Mouse (Mus musculus): ENCODE measurements at regions not wholly inside any gene's neighbourhood (a gene's known extent, or its start where the extent isn't known, plus 50 kb on each side); places are given as distances from the start of the nearest gene placed in this dataset.

GRCm38 (mm10) chr2:48539465-48540055 is 274.3 kb upstream of the Acvr2a start:
- DNase-seq (ENCODE audit: low spot score), result no peak

DNA sequence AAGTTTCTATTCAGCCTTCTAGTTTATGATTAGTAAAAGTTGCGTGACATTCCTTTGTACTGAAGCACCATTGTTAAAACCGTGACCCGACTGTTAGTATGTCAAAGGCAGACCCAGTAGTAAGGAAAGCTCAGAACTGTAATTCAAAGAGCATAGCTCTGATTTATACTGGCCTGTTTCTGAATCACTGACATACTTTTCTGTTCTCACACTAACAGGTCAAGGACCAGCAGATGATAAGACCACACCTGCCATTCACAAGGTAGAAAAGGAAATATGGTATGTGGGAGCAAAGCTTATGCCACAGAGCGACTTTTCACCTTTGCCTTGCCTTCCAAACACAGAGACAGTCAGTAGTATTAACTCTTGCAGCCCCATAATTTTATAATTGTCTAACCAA is 269.5 kb upstream of the Acvr2a start:
- no peak for DNase-seq (ENCODE audit: low spot score)

DNA sequence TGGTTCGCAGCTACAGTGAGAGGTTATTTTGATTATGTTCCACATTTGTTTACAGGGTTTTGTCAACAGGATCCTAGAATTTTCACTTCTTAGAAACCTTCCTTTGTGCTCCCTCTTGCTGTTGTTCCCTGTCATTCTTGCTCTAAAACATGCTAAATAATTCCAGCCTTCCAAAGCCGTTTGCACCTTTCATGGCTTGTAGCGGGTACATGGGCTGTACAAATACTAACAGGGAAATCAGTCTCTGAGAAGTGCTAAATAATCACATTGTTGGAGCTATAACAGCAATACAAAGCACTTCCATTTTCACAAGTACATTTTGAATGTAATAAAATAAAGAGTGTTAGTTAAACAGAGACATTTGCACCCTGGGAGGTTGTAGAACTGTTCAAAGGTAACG is 268.8 kb upstream of the Acvr2a start:
- DNase-seq (ENCODE audit: low spot score), result no peak

DNA sequence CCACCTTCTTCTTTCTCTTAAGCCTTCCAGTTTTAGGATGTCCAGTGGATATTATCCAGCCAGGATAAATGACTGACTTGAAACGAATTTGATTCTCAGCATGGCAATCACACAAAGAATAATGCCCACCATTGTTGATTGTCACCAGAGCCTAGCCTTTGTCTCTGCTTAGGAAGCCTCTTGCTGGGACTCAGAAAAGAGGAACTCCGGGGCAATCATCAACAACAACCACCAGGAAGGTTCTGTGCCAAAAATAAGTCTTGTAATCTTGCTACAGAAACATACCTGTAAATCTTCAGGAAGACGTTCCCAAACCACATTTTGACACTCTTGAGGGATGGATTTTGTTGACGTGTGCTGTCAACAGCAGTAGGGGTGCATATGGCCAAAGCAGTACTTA is 268.2 kb upstream of the Acvr2a start:
- no peak for DNase-seq (ENCODE audit: low spot score)

- DNase-seq (ENCODE audit: low spot score), result no peak
These were observed 267.7 kb upstream of the Acvr2a start for GRCm38 (mm10) chr2:48546194-48546593.

- DNase-seq (ENCODE audit: low spot score), result no peak
These were observed 257.3 kb upstream of the Acvr2a start for GRCm38 (mm10) chr2:48556600-48556999.

- DNase-seq (ENCODE audit: low spot score), result no peak
These were observed 256.8 kb upstream of the Acvr2a start for GRCm38 (mm10) chr2:48557123-48557522.

GRCm38 (mm10) chr2:48558641-48559040 is 255.3 kb upstream of the Acvr2a start:
- no peak for DNase-seq (ENCODE audit: low spot score)

- DNase-seq (ENCODE audit: low spot score), result no peak
These were observed 250.3 kb upstream of the Acvr2a start for GRCm38 (mm10) chr2:48563636-48564035.

- DNase-seq (ENCODE audit: low spot score), result no peak
These were observed 249.7 kb upstream of the Acvr2a start for GRCm38 (mm10) chr2:48564170-48564569.

DNA sequence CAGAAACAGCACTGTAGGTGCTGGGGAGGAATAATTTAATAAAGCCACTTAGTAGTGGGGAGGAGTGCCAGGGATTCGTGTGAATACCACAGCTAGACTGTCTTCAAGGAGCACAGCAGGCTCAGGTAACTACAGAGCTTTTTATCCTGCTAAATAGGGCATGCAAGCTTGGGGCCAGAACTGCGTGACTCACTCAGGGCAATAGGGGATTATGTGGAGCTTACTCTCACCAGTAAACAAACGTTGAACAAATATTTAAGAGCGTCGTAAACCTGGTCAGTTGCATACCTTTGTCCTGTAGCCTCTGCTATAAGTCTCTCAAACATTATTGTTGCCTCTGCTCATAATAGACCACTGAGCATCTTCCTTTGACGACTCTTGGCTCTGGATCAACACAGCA is 246.0 kb upstream of the Acvr2a start:
- no peak for DNase-seq (ENCODE audit: low spot score)

GRCm38 (mm10) chr2:48586162-48586830 is 227.6 kb upstream of the Acvr2a start:
- no peak for DNase-seq (ENCODE audit: low spot score)

DNA sequence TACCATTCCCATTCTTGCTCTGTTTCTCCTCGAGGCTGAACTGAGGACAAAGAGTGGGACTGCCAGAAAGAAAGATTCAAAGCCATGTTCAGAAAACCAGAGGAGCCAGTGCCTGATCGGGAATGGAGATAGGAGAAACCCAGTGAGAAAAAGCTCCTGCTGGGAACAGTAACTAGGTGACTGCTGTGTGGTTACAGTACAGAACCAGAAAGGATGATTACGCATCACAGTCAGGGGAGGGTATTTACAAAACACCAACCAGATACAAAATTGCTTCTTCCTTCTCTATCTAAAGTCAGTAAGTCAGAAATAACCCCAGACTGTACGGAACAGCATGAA is 227.1 kb upstream of the Acvr2a start:
- DNase-seq (ENCODE audit: low spot score), result no peak

DNA sequence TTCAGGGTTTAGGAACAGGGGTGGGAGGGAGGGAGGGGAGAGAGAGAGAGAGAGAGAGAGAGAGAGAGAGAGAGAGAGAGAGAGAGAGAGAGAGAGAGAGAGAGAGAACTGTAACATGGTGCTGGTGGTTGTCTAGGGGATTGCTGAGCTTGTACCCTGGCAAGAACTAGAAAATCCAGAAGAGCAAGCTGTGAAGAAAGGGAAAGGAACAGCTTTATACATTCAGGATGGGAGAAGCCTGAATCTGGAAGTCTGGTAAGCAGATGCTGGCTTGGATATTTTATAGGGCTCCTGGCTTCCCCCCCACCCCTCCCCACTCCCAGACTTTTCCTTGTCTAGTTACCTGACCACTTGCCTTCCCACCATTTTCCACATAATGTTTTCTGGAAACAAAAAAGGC is 224.2 kb upstream of the Acvr2a start:
- DNase-seq (ENCODE audit: low spot score), result no peak

DNA sequence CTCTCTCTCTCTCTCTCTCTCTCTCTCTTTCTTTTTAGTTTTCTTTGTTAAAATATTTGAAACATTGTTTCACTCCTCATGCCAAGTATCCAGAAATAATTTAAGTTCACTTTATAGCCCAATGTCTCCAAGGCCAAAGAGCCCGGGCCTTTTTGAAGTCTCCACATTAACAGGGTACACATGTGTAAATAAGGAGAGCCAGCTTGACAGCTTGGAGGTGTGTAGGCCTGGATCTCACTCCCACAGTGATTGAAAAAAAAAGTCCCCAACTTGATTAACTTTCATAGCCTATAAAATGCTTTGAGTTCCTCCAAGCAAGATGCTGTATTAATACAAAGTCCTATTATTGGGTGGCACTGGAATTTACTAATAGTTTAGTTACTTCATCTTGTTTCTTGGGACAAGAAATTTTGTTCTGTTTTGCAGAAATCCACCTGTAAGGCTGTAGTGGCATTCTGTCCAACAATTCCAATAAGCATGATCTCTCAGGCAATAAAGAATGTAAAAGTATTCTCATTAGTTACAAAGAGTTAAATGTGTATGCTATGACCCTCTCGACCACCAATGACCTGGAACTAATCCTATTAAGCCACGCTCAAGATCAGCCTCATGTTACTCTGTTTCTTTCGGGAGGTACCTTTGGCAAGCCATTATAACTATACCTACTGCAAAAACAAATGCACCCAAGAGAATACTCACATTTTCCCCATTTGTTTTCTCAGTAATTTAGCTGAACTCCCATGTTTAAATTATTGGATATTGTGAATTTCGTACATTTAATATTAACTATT is 215.9 kb upstream of the Acvr2a start:
- no peak for DNase-seq (ENCODE audit: low spot score)

DNA sequence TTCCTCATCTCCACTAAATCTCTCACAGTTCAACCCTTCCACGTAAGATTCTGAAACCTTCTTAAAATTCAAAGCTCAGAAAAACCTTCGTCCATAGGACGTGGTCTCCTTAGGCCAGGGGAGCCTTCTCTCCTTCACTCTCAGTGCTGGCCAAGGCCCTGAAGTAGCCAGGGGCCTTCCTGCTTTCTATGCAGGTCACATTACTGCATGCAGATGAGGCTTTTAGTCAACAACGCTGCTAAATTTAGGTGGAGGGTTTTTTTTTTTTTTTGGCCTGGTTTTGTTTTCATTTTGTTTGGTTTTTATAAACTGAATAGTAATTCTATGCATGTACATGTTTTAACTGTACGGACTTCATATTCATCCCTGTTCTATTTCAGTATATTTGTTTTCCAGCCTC is 214.5 kb upstream of the Acvr2a start:
- no peak for DNase-seq (ENCODE audit: low spot score)

DNA sequence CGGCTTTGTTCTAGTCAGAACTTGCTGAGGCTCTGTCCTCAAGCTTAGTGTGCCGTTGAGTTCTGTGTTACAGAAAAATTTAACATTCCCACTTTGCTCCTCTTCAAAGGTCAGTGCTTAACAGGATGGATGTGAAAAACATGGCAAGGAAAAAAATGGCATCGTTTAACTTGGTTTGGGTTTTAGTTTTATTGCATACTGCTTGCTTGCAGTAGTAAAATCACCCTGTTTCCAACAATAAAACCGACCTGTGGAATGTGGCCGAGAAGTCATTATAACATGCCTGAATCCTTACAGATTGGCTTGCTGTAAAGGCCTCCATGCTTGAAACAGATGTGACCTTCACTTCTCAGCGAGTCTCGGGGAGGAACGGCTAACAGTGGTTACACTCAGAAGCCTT is 212.1 kb upstream of the Acvr2a start:
- no peak for DNase-seq (ENCODE audit: low spot score)

DNA sequence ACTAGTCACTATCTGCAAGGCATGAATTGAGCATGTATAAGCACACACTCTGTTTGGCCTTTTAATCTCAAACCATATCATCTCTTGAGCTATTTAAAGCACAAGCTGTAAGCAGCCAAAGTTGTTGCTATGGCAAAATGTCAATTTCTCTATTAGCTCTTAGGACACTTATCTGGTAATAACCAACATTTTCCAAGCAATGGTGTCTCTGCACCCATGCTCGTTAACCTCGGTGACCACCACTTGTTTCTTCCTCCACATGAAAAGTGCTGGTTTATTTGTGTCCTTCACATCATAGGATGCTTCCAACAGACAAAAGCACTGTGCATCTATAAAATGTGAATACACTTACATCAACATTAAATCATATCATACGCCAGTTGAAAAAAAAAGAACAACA is 204.4 kb upstream of the Acvr2a start:
- no peak for DNase-seq (ENCODE audit: low spot score)

GRCm38 (mm10) chr2:48612251-48612650 is 201.7 kb upstream of the Acvr2a start:
- DNase-seq (ENCODE audit: low spot score), result no peak

DNA sequence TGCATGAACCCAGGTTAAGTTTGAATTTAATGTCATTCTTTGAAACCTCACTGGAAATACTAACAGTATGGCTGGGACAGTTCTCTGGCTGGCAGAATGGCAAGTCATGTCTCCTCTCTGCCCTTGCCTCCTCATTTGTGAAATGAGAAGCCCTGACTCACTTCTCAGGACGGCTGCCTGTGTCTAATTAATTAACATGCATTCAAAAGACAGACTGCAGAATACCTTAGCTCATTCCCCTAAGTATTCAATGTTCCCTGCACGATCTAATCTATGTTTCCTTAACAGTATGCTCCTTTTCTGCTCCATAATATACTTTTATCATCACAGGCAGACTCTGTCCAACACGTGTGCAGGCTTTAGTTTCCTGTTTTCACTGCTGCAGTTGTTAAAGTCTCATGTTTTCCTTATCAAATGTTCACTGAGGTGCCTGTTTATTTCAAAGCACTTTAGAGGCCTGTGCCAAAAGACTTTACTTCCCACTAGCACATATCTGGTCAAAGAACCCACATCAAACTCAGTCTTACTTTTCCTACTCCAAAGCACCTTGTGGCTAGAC is 196.7 kb upstream of the Acvr2a start:
- DNase-seq (ENCODE audit: low spot score), result no peak

GRCm38 (mm10) chr2:48619042-48619441 is 194.9 kb upstream of the Acvr2a start:
- no peak for DNase-seq (ENCODE audit: low spot score)

DNA sequence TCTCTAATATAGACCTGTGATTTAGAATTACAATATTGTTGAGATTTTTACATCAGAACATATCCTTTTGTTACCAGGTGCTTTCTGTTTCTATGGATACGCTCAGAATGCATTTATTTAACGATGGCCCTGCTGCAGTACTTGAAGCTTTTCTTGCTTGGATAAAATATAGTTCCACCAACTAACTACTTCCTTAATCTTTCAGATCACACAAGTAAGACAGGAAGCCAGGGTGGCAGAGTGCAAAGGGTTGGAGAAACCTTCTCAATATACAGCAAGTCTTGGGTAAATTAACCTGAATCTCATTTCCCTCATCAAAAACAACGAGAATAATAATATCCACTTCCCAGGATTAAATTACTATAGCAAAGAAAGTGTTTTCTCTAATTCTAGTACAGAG is 193.1 kb upstream of the Acvr2a start:
- DNase-seq (ENCODE audit: low spot score), result no peak

- DNase-seq (ENCODE audit: low spot score), result no peak
These were observed 191.6 kb upstream of the Acvr2a start for GRCm38 (mm10) chr2:48622316-48622715.

Measured in testis, postnatal 10 days (tissue).